In genomic region chr15:98992086-98992912, GRCm38 (mm10) we compare ENCODE assay signal across 7 mouse cellular contexts. TPM values are rescaled to one million over a fixed set of nuclear protein-coding genes. Genes with fewer than 3 reads are reported as not detected.
DNase-seq lines count a peak whose midpoint lies in the region; ATAC-seq and TF ChIP-seq lines count a peak whose summit lies in the region.

No protein-coding gene starts in this region.

- H3K27ac ChIP-seq in forebrain, embryonic 15.5 days (replicated peaks), result peak overlapping the region; percentile 98
- peak overlapping the region; percentile 88 for H3K27ac ChIP-seq in hindbrain, postnatal 0 days
- peak overlapping the region; percentile 50; the same call in 1 of the 2 replicates for H3K27ac ChIP-seq in spleen, adult 2 months (ENCODE audit: insufficient read depth, low read length)

- H3K27me3 ChIP-seq in forebrain, embryonic 15.5 days, result no peaks in the 10 kb centered on the region
- H3K27me3 ChIP-seq in hindbrain, postnatal 0 days (ENCODE audit: insufficient read depth, low read length), result no peaks in the 10 kb centered on the region
- no peaks in the 10 kb centered on the region for H3K27me3 ChIP-seq in megakaryocyte, embryonic 14.5 days (replicated peaks)
- H3K27me3 ChIP-seq in spleen, adult 2 months (ENCODE audit: control insufficient read depth, insufficient read depth, low read length), result no peaks in the 10 kb centered on the region

- TF ChIP-seq POLR2A in spleen, adult 2 months (IDR thresholded peaks at IDR 0.05; ENCODE audit: low read depth, low read length), result no peak

- intact Hi-C loops in left cerebral cortex, postnatal 14 days (cut with DNase I), result loop anchor here (2.0 kb wide), 1 partner anchor 57 kb away; the partner anchor contains the start of gene Tuba1b

- peak overlapping the region; percentile 82 for H3K9ac ChIP-seq in forebrain, embryonic 15.5 days (replicated peaks)
- H3K9ac ChIP-seq in hindbrain, postnatal 0 days (replicated peaks; ENCODE audit: low read length), result peak overlapping the region; percentile 61

- no peaks in the 10 kb centered on the region for H3K9me3 ChIP-seq in forebrain, embryonic 15.5 days
- no peaks in the 10 kb centered on the region for H3K9me3 ChIP-seq in hindbrain, postnatal 0 days (ENCODE audit: low read length)
- H3K9me3 ChIP-seq in megakaryocyte, embryonic 14.5 days, result no peaks in the 10 kb centered on the region

- no peak for TF ChIP-seq CTCF in hindbrain, postnatal 0 days (IDR thresholded peaks at IDR 0.05; ENCODE audit: low read depth)
- no peak for TF ChIP-seq CTCF in spleen, adult 2 months (IDR thresholded peaks at IDR 0.05; ENCODE audit: extremely low read depth, insufficient read depth, insufficient read length, insufficient replicate concordance)

- H3K4me2 ChIP-seq in forebrain, embryonic 15.5 days (replicated peaks), result peak overlapping the region; percentile 89
- H3K4me2 ChIP-seq in hindbrain, postnatal 0 days (ENCODE audit: low read depth, low read length), result peak overlapping the region; percentile 60

- peaks cover 61% of the 10 kb centered on the region for H3K4me1 ChIP-seq in forebrain, embryonic 15.5 days
- H3K4me1 ChIP-seq in hindbrain, postnatal 0 days (ENCODE audit: insufficient read depth, low read length), result peaks cover 41% of the 10 kb centered on the region
- peaks cover 34% of the 10 kb centered on the region for H3K4me1 ChIP-seq in megakaryocyte, embryonic 14.5 days
- H3K4me1 ChIP-seq in spleen, adult 2 months (ENCODE audit: control insufficient read depth, insufficient read depth, insufficient read length), result peaks cover 3% of the 10 kb centered on the region; the same call in 1 of the 2 replicates

- 15% methylated on average over 17 of the region's 17 CpGs for WGBS in forebrain, embryonic 15.5 days
- 12% methylated on average over 17 of the region's 17 CpGs for WGBS in hindbrain, postnatal 0 days
- WGBS in spleen, adult 2 months, result 27% methylated on average over 17 of the region's 17 CpGs

- H3K36me3 ChIP-seq in forebrain, embryonic 15.5 days, result no peaks in the 10 kb centered on the region
- H3K36me3 ChIP-seq in hindbrain, postnatal 0 days (ENCODE audit: insufficient read depth, low read length), result no peaks in the 10 kb centered on the region
- H3K36me3 ChIP-seq in megakaryocyte, embryonic 14.5 days (replicated peaks; ENCODE audit: low read length), result no peaks in the 10 kb centered on the region
- H3K36me3 ChIP-seq in spleen, adult 2 months (ENCODE audit: control insufficient read depth, insufficient read depth, low read length), result no peaks in the 10 kb centered on the region

- H3K4me3 ChIP-seq in forebrain, embryonic 15.5 days, result peak overlapping the region; percentile 47
- H3K4me3 ChIP-seq in hindbrain, postnatal 0 days (ENCODE audit: low read length), result peak overlapping the region; percentile 26
- H3K4me3 ChIP-seq in megakaryocyte, embryonic 14.5 days (replicated peaks), result peak overlapping the region; percentile 93
- H3K4me3 ChIP-seq in spleen, adult 2 months (ENCODE audit: extremely low read depth, insufficient read depth, insufficient read length), result peak overlapping the region; percentile 6; the same call in 1 of the 2 replicates

- ATAC-seq in forebrain, embryonic 15.5 days (replicated peaks), result peak; percentile 91
- ATAC-seq in hindbrain, postnatal 0 days, result peak; percentile 86

- peak; percentile 65 for DNase-seq in ES-CJ7 (ENCODE audit: low read depth, low spot score)
- peak; percentile 59 for DNase-seq in c-Kit-positive CD71-negative TER-119-negative erythroid progenitor cells, embryonic 14.5 days (ENCODE audit: low read depth)
- peak; percentile 88 for DNase-seq in hindbrain, postnatal 0 days (ENCODE audit: low spot score)
- DNase-seq in left cerebral cortex, postnatal 14 days (ENCODE audit: low spot score in 2 of 2), result peak; percentile 82 to 93
- DNase-seq in spleen, adult 2 months (ENCODE audit: low read depth in 1 of 2, low spot score in 2 of 2), result peak; percentile 26 to 30

RNA-seq across cellular contexts. Expression of gene Tuba1c, which starts 37.4 kb away (rescaled TPM):
- 45.7 and 53.5 TPM in 2 replicates for polyA plus RNA-seq in forebrain, embryonic 15.5 days (2015; fragmentation: Nextera tagmentation; extraction: Ambion mirVana)
- total RNA-seq in hindbrain, postnatal 0 days (2014; rRNA removed), result 43.8 and 58.3 TPM in 2 replicates
- polyA plus RNA-seq in hindbrain, postnatal 0 days (2015; fragmentation: Nextera tagmentation; extraction: Ambion mirVana), result 24.0 and 24.2 TPM in 2 replicates
- total RNA-seq in left cerebral cortex, postnatal 14 days (2021), result 100 to 1,000 TPM; 129 to 142 TPM
- 62.0 and 103 TPM in 2 replicates for polyA plus RNA-seq in megakaryocyte, embryonic 14.5 days (2012; ENCODE audit: insufficient read depth, low replicate concordance)
- polyA plus RNA-seq in spleen, adult 2 months (2012; rRNA removed), result 119 and 126 TPM in 2 replicates

RNA-seq across cellular contexts. Expression of gene Tuba1a, which starts 38.8 kb away (rescaled TPM):
- 14,933 and 15,115 TPM in 2 replicates for polyA plus RNA-seq in forebrain, embryonic 15.5 days (2015; fragmentation: Nextera tagmentation; extraction: Ambion mirVana)
- total RNA-seq in hindbrain, postnatal 0 days (2014; rRNA removed), result 18,723 and 19,179 TPM in 2 replicates
- 11,647 and 12,500 TPM in 2 replicates for polyA plus RNA-seq in hindbrain, postnatal 0 days (2015; fragmentation: Nextera tagmentation; extraction: Ambion mirVana)
- 1,000 to 10,000 TPM; 2,132 to 2,150 TPM for total RNA-seq in left cerebral cortex, postnatal 14 days (2021)
- 40.3 and 115 TPM in 2 replicates for polyA plus RNA-seq in megakaryocyte, embryonic 14.5 days (2012; ENCODE audit: insufficient read depth, low replicate concordance)
- polyA plus RNA-seq in spleen, adult 2 months (2012; rRNA removed), result 116 and 126 TPM in 2 replicates

RNA-seq across cellular contexts. Expression of gene Gm49450, which starts 38.9 kb away (rescaled TPM):
- polyA plus RNA-seq in forebrain, embryonic 15.5 days (2015; fragmentation: Nextera tagmentation; extraction: Ambion mirVana), result not detected in 2 replicates
- total RNA-seq in hindbrain, postnatal 0 days (2014; rRNA removed), result 1,661 and 1,767 TPM in 2 replicates
- polyA plus RNA-seq in hindbrain, postnatal 0 days (2015; fragmentation: Nextera tagmentation; extraction: Ambion mirVana), result not detected in 2 replicates
- not detected for total RNA-seq in left cerebral cortex, postnatal 14 days (2021)
- 2.5 and 169 TPM in 2 replicates for polyA plus RNA-seq in megakaryocyte, embryonic 14.5 days (2012; ENCODE audit: insufficient read depth, low replicate concordance)
- 16.3 and 63.6 TPM in 2 replicates for polyA plus RNA-seq in spleen, adult 2 months (2012; rRNA removed)

RNA-seq across cellular contexts. Expression of gene Tuba1b, which starts 57.9 kb away (rescaled TPM):
- 1,138 and 1,204 TPM in 2 replicates for polyA plus RNA-seq in forebrain, embryonic 15.5 days (2015; fragmentation: Nextera tagmentation; extraction: Ambion mirVana)
- 3,512 and 3,813 TPM in 2 replicates for total RNA-seq in hindbrain, postnatal 0 days (2014; rRNA removed)
- polyA plus RNA-seq in hindbrain, postnatal 0 days (2015; fragmentation: Nextera tagmentation; extraction: Ambion mirVana), result 1,613 and 1,711 TPM in 2 replicates
- 100 to 1,000 TPM; 689 to 750 TPM for total RNA-seq in left cerebral cortex, postnatal 14 days (2021)
- 19.4 and 182 TPM in 2 replicates for polyA plus RNA-seq in megakaryocyte, embryonic 14.5 days (2012; ENCODE audit: insufficient read depth, low replicate concordance)
- polyA plus RNA-seq in spleen, adult 2 months (2012; rRNA removed), result 694 and 1,212 TPM in 2 replicates

Comparison
In these comparisons a context has a peak if more than half of its experiments do, and no peak if none do; other contexts are left out.
1. Peak in every context shown above with its lines: DNase-seq, ATAC-seq, H3K4me3 ChIP-seq and H3K27ac ChIP-seq.
2. DNase-seq: peak in every context shown above with its lines; median percentile 88 in hindbrain, postnatal 0 days; 88 in left cerebral cortex, postnatal 14 days; 65 in ES-CJ7; 59 in c-Kit-positive CD71-negative TER-119-negative erythroid progenitor cells, embryonic 14.5 days; 28 in spleen, adult 2 months.
3. H3K4me3 ChIP-seq: peak in every context shown above with its lines; median percentile 93 in megakaryocyte, embryonic 14.5 days; 47 in forebrain, embryonic 15.5 days; 26 in hindbrain, postnatal 0 days; 6 in spleen, adult 2 months.
4. RNA of gene Tuba1a, which starts 38.8 kb away (polyA plus RNA-seq): 14,933 to 15,115 TPM in forebrain, embryonic 15.5 days and 11,647 to 12,500 TPM in hindbrain, postnatal 0 days; 116 to 126 TPM in spleen, adult 2 months and 40.3 to 115 TPM in megakaryocyte, embryonic 14.5 days; every median in the first group is over 10 times any median in the second.